Comparison of ENCODE assay signal across 31 mouse cellular contexts in the genomic region with DNA sequence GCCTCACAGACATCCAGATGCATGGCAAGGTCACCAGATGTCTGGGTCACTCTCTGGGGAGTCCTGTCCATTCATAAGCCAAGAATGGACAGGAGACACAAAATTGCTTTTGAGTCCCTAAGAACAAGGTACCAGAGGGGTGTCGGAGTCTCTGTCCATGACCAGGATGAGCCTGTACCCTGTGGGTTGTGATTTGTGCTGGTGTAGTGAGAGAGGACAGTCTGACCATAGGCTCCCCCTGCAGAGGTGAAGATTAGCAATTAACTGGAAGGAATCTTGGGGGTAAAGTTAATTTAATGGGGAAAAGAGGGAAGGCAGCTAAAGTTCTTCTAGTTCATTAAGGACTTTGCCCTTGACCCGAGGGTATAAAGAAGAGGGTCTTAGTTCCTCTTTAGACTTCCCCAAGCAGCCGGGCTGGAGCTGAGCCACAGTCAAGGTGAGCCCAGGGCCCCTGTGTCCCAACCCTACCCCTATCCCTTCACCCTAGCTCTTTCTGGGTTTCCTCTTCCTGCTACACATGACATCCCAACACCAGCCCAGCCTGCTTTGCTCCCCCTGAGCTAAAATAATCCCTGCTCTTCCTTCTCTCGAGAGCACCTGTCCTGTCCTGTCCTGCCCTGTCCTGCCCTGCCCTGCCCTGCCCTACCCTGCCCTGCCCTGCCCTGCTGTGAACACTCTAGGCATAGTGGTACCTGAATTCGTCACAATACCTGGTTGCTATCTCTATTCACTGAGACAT. TPM values are rescaled to one million over a fixed set of nuclear protein-coding genes. Genes with fewer than 3 reads are reported as not detected.
DNase-seq lines count a peak whose midpoint lies in the region; ATAC-seq and TF ChIP-seq lines count a peak whose summit lies in the region.
"Had no signal": no experiment of that assay in that cellular context is flagged by ENCODE, and none has a peak within 500 bp of the region (broad histone marks: within the 10 kb centered on the region; RNA-seq: fewer than 3 reads in every experiment).

No protein-coding gene starts in this region.

- TF ChIP-seq CTCF in kidney, adult 2 months (conservative IDR thresholded peaks at IDR 0.05; ENCODE audit: insufficient read depth, insufficient read length, low read depth, low read length) = no peak
- TF ChIP-seq CTCF in small intestine, adult 2 months (IDR thresholded peaks at IDR 0.05; ENCODE audit: extremely low read depth, insufficient read length, insufficient replicate concordance, low read depth, low read length) = no peak

- H3K27me3 ChIP-seq in intestine, embryonic 16.5 days (replicated peaks; ENCODE audit: control insufficient read depth, insufficient read depth, low read length) = peaks cover 3% of the 10 kb centered on the region; the same call in 1 of the 2 replicates
- no peaks in the 10 kb centered on the region for H3K27me3 ChIP-seq in kidney, adult 2 months (replicated peaks; ENCODE audit: control insufficient read depth, insufficient read depth, low read length)
- no peaks in the 10 kb centered on the region for H3K27me3 ChIP-seq in small intestine, adult 2 months (ENCODE audit: control insufficient read depth, insufficient read depth, low read length)
- peaks cover 14% of the 10 kb centered on the region for H3K27me3 ChIP-seq in hindbrain, embryonic 13.5 days
- H3K27me3 ChIP-seq: hindbrain, embryonic 15.5 days had no signal

- H3K9me3 ChIP-seq in intestine, embryonic 16.5 days (ENCODE audit: control insufficient read depth, low read length) = no peaks in the 10 kb centered on the region
- no peaks in the 10 kb centered on the region for H3K9me3 ChIP-seq in hindbrain, embryonic 13.5 days
- H3K9me3 ChIP-seq: heart, embryonic 15.5 days; hindbrain, embryonic 15.5 days; limb, embryonic 15.5 days; liver, embryonic 15.5 days; lung, embryonic 15.5 days; midbrain, embryonic 10.5 days had no signal

- H3K9ac ChIP-seq in intestine, embryonic 16.5 days (ENCODE audit: low read depth, low read length) = no peak overlapping the region
- no peak overlapping the region for H3K9ac ChIP-seq in hindbrain, embryonic 13.5 days
- H3K9ac ChIP-seq: heart, embryonic 15.5 days; hindbrain, embryonic 15.5 days; limb, embryonic 15.5 days; liver, embryonic 15.5 days; lung, embryonic 15.5 days had no signal

- ATAC-seq in intestine, embryonic 16.5 days = peak; percentile 86
- no peak for ATAC-seq in hindbrain, embryonic 13.5 days (ENCODE audit: low FRiP score)

- 49% methylated on average over 5 of the region's 5 CpGs for WGBS in intestine, embryonic 16.5 days
- 50% methylated on average over 5 of the region's 5 CpGs for WGBS in kidney, adult 2 months
- 24% methylated on average over 5 of the region's 5 CpGs for WGBS in small intestine, adult 2 months
- WGBS in hindbrain, embryonic 13.5 days = 68% methylated on average over 5 of the region's 5 CpGs

- H3K4me2 ChIP-seq in intestine, embryonic 16.5 days (ENCODE audit: low read depth, low read length) = no peak overlapping the region
- H3K4me2 ChIP-seq in hindbrain, embryonic 13.5 days = no peak overlapping the region
- H3K4me2 ChIP-seq: heart, embryonic 15.5 days; hindbrain, embryonic 15.5 days; limb, embryonic 15.5 days; liver, embryonic 15.5 days; lung, embryonic 15.5 days had no signal

- DNase-seq in kidney, adult 2 months = peak; percentile 89
- DNase-seq in kidney, postnatal 10 days = peak; percentile 62
- no peak for DNase-seq in thymus, postnatal 10 days (ENCODE audit: low spot score in 2 of 2)
- DNase-seq in right cerebral cortex, postnatal 36 days (ENCODE audit: low spot score in 2 of 2) = no peak
- DNase-seq in gastrocnemius, postnatal 4 days (ENCODE audit: low spot score in 2 of 2) = no peak
- DNase-seq: adrenal gland, adult 2 months; cerebellum, adult 11-12 months; cerebellum, postnatal 14 days; gastrocnemius, postnatal 36 days; heart, postnatal 4 days; left cerebral cortex, postnatal 4 days; lung, postnatal 4 days; thymus, adult 2 months had no signal

- peak; percentile 98 for TF ChIP-seq POLR2A in kidney, adult 2 months (IDR thresholded peaks at IDR 0.05; ENCODE audit: low read depth, low read length)
- TF ChIP-seq POLR2A in small intestine, adult 2 months (IDR thresholded peaks at IDR 0.05; ENCODE audit: low read depth, low read length) = no peak; the same call in 1 of the 2 replicates

- 0 out of 2 replicates have a peak, but pooled peaks cover 2% of the 10 kb centered on the region for H3K4me1 ChIP-seq in intestine, embryonic 16.5 days (ENCODE audit: control insufficient read depth, insufficient read depth, low read length)
- H3K4me1 ChIP-seq in kidney, adult 2 months (ENCODE audit: control insufficient read depth, insufficient read depth, low read length) = 0 out of 2 replicates have a peak, but pooled peaks cover 4% of the 10 kb centered on the region
- peaks cover 18% of the 10 kb centered on the region for H3K4me1 ChIP-seq in small intestine, adult 2 months (ENCODE audit: control insufficient read depth, insufficient read depth, insufficient read length, low read length)
- H3K4me1 ChIP-seq in hindbrain, embryonic 13.5 days (replicated peaks) = peaks cover 18% of the 10 kb centered on the region
- H3K4me1 ChIP-seq: heart, embryonic 15.5 days; limb, embryonic 15.5 days; liver, embryonic 15.5 days; lung, embryonic 15.5 days had no signal

- H3K4me3 ChIP-seq in intestine, embryonic 16.5 days (ENCODE audit: low read length) = no peak overlapping the region
- H3K4me3 ChIP-seq in kidney, adult 2 months (ENCODE audit: insufficient read depth, low read depth, low read length) = peak overlapping the region; percentile 67
- no peak overlapping the region for H3K4me3 ChIP-seq in small intestine, adult 2 months (ENCODE audit: low read depth, low read length)
- H3K4me3 ChIP-seq in hindbrain, embryonic 13.5 days = no peak overlapping the region
- H3K4me3 ChIP-seq: heart, embryonic 15.5 days; hindbrain, embryonic 15.5 days; left cerebral cortex, adult 2 months; limb, embryonic 15.5 days; liver, embryonic 15.5 days; lung, embryonic 15.5 days; midbrain, embryonic 10.5 days had no signal

- H3K27ac ChIP-seq in intestine, embryonic 16.5 days (ENCODE audit: low read length) = no peak overlapping the region
- peak overlapping the region; percentile 90 for H3K27ac ChIP-seq in kidney, adult 2 months (ENCODE audit: insufficient read depth, low read depth, low read length)
- H3K27ac ChIP-seq in small intestine, adult 2 months (ENCODE audit: insufficient read depth, low read depth, low read length) = peak overlapping the region; percentile 62
- no peak overlapping the region for H3K27ac ChIP-seq in hindbrain, embryonic 13.5 days
- H3K27ac ChIP-seq: heart, embryonic 15.5 days; hindbrain, embryonic 15.5 days; left cerebral cortex, adult 2 months; limb, embryonic 15.5 days; liver, embryonic 15.5 days; lung, embryonic 15.5 days; midbrain, embryonic 10.5 days had no signal

- H3K36me3 ChIP-seq in intestine, embryonic 16.5 days (ENCODE audit: control insufficient read depth, insufficient read depth, low read length) = no peaks in the 10 kb centered on the region
- peaks cover 7% of the 10 kb centered on the region; the same call in 1 of the 2 replicates for H3K36me3 ChIP-seq in kidney, adult 2 months (ENCODE audit: control insufficient read depth, insufficient read depth, low read length)
- no peaks in the 10 kb centered on the region for H3K36me3 ChIP-seq in small intestine, adult 2 months (ENCODE audit: control insufficient read depth, insufficient read depth, low read length)
- no peaks in the 10 kb centered on the region for H3K36me3 ChIP-seq in hindbrain, embryonic 13.5 days
- H3K36me3 ChIP-seq: heart, embryonic 15.5 days; hindbrain, embryonic 15.5 days; limb, embryonic 15.5 days; liver, embryonic 15.5 days; lung, embryonic 15.5 days; midbrain, embryonic 10.5 days had no signal

RNA-seq across cellular contexts. Expression of gene Slc34a1, which starts 1.5 kb away (rescaled TPM):
- polyA plus RNA-seq in intestine, embryonic 16.5 days (2015; fragmentation: Nextera tagmentation; extraction: Ambion mirVana) = 0.07 TPM in 1 of 2 replicates, not detected in the other
- 9,073 and 10,701 TPM in 2 replicates for polyA plus RNA-seq in kidney, adult 2 months (2012; rRNA removed)
- 0.05 and 0.60 TPM in 2 replicates for polyA plus RNA-seq in small intestine, adult 2 months (2012; rRNA removed)
- polyA plus RNA-seq in hindbrain, embryonic 13.5 days (2015; fragmentation: Nextera tagmentation; extraction: Ambion mirVana) = not detected in 2 replicates
- not detected for total RNA-seq in gastrocnemius, postnatal 4 days (2021)
- total RNA-seq: gastrocnemius, postnatal 36 days; heart, postnatal 4 days; MEL had no signal
- polyA plus RNA-seq: adrenal gland, adult 2 months; C2C12; embryonic facial prominence, embryonic 11.5 days; forebrain, embryonic 11.5 days; heart, embryonic 15.5 days; intestine, embryonic 14.5 days; liver, embryonic 15.5 days; midbrain, embryonic 10.5 days; stomach, embryonic 14.5 days had no signal

RNA-seq across cellular contexts. Expression of gene Pfn3, which starts 15.6 kb away (rescaled TPM):
- not detected in 2 replicates for polyA plus RNA-seq in intestine, embryonic 16.5 days (2015; fragmentation: Nextera tagmentation; extraction: Ambion mirVana)
- polyA plus RNA-seq in kidney, adult 2 months (2012; rRNA removed) = not detected in 2 replicates
- polyA plus RNA-seq in small intestine, adult 2 months (2012; rRNA removed) = not detected in 2 replicates
- polyA plus RNA-seq in hindbrain, embryonic 13.5 days (2015; fragmentation: Nextera tagmentation; extraction: Ambion mirVana) = 0.80 TPM in 1 of 2 replicates, not detected in the other
- total RNA-seq in gastrocnemius, postnatal 4 days (2021) = not detected
- total RNA-seq: adrenal gland, adult 2 months; adrenal gland, postnatal 4 days; gastrocnemius, postnatal 36 days; heart, postnatal 4 days; left cerebral cortex, adult 2 months; MEL; neutrophil, adult 5-6 weeks had no signal
- polyA plus RNA-seq: adrenal gland, adult 2 months; C2C12; embryonic facial prominence, embryonic 11.5 days; forebrain, embryonic 11.5 days; heart, embryonic 15.5 days; intestine, embryonic 14.5 days; limb, embryonic 15.5 days; liver, embryonic 15.5 days; lung, embryonic 15.5 days; midbrain, embryonic 10.5 days; stomach, embryonic 14.5 days; thymus, adult 2 months had no signal

RNA-seq across cellular contexts. Expression of gene F12, which starts 27.1 kb away (rescaled TPM):
- 1.1 and 4.0 TPM in 2 replicates for polyA plus RNA-seq in intestine, embryonic 16.5 days (2015; fragmentation: Nextera tagmentation; extraction: Ambion mirVana)
- polyA plus RNA-seq in kidney, adult 2 months (2012; rRNA removed) = 0.03 and 0.07 TPM in 2 replicates
- polyA plus RNA-seq in small intestine, adult 2 months (2012; rRNA removed) = 0.41 and 0.60 TPM in 2 replicates
- polyA plus RNA-seq in hindbrain, embryonic 13.5 days (2015; fragmentation: Nextera tagmentation; extraction: Ambion mirVana) = not detected in 2 replicates
- total RNA-seq in gastrocnemius, postnatal 4 days (2021) = under 1 TPM; 0.22 to 0.70 TPM
- total RNA-seq: gastrocnemius, postnatal 36 days; heart, postnatal 4 days; MEL had no signal
- polyA plus RNA-seq: C2C12; embryonic facial prominence, embryonic 11.5 days; forebrain, embryonic 11.5 days; midbrain, embryonic 10.5 days; stomach, embryonic 14.5 days had no signal

RNA-seq across cellular contexts. Expression of gene Rgs14, which starts 29.9 kb away (rescaled TPM):
- 0.93 and 1.1 TPM in 2 replicates for polyA plus RNA-seq in intestine, embryonic 16.5 days (2015; fragmentation: Nextera tagmentation; extraction: Ambion mirVana)
- polyA plus RNA-seq in kidney, adult 2 months (2012; rRNA removed) = 3.3 and 4.2 TPM in 2 replicates
- polyA plus RNA-seq in small intestine, adult 2 months (2012; rRNA removed) = 5.9 and 14.6 TPM in 2 replicates
- polyA plus RNA-seq in hindbrain, embryonic 13.5 days (2015; fragmentation: Nextera tagmentation; extraction: Ambion mirVana) = 0.21 and 0.29 TPM in 2 replicates
- 1 to 10 TPM in 1 of 2 experiments, under 1 TPM in 1; 0.88 to 1.1 TPM for total RNA-seq in gastrocnemius, postnatal 4 days (2021)

RNA-seq across cellular contexts. Expression of gene Lman2, which starts 36.9 kb away (rescaled TPM):
- 121 and 130 TPM in 2 replicates for polyA plus RNA-seq in intestine, embryonic 16.5 days (2015; fragmentation: Nextera tagmentation; extraction: Ambion mirVana)
- polyA plus RNA-seq in kidney, adult 2 months (2012; rRNA removed) = 114 and 126 TPM in 2 replicates
- 63.0 and 107 TPM in 2 replicates for polyA plus RNA-seq in small intestine, adult 2 months (2012; rRNA removed)
- 55.2 and 57.1 TPM in 2 replicates for polyA plus RNA-seq in hindbrain, embryonic 13.5 days (2015; fragmentation: Nextera tagmentation; extraction: Ambion mirVana)
- total RNA-seq in gastrocnemius, postnatal 4 days (2021) = 10 to 100 TPM; 58.3 to 58.8 TPM

Comparison
In these comparisons a context has a peak if more than half of its experiments do, and no peak if none do; other contexts are left out.
1. H3K27ac ChIP-seq: peak in kidney, adult 2 months (single experiment) and small intestine, adult 2 months (single experiment); none in intestine, embryonic 16.5 days (single experiment) and hindbrain, embryonic 13.5 days (single experiment).
2. DNase-seq: peak in kidney, adult 2 months (single experiment) and kidney, postnatal 10 days (single experiment); none in thymus, postnatal 10 days (0 of 2), right cerebral cortex, postnatal 36 days (0 of 2) and gastrocnemius, postnatal 4 days (0 of 2).
3. RNA of gene Slc34a1, which starts 1.5 kb away (polyA plus RNA-seq): 9,073 to 10,701 TPM in kidney, adult 2 months; 0.05 to 0.60 TPM in small intestine, adult 2 months, 0.07 TPM in intestine, embryonic 16.5 days and not detected in hindbrain, embryonic 13.5 days; every median in the first group is over 1,000 times any median in the second.